Mouse (Mus musculus) thymus, postnatal 10 days (tissue): Measurements from ENCODE around the gene Tut1.
A peak's percentile ranks its signal among the peaks of the same experiment; 100 is the strongest.
"Not testable (repeated sequence)": the region's sequence is repeated elsewhere in the genome, so short reads cannot be mapped to it uniquely, and the experiment has no call there.

Source experiments
- DNase-seq, 2 experiments: peaks; one replicate each; pipeline ENCODE4 v3.0.0; 2021; ENCODE audit warnings: low spot score in 2 of 2

Gene Tut1

GRCm38 (mm10) chr19:8942276-8942964 is 11.2 kb upstream of the Tut1 start:
- peak in 1 of 2 experiments; percentile 33 for DNase-seq

DNA sequence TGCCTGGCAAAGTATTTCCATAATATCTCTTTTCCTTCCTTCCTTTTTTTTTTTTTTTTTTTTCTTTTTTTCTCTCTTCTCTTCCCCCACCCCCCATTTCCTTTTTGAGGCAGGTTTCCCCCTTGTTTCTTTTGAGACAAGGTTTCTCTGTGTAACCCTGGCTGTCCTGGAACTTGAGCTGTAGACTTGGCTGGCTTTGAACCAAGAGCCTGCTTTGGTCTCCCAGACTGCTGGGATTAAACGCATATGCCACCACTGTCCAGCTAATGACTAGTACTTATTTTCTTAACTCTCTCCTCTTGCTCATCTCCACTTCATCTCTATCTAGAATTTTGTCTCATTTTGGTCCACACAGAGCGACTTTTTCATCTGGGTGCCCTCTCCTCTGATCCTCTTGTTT is 10.6 kb upstream of the Tut1 start:
- no peak for DNase-seq

GRCm38 (mm10) chr19:8944062-8944461 is 9.6 kb upstream of the Tut1 start:
- DNase-seq, result no peak

- peak in 1 of 2 experiments; percentile 58 for DNase-seq
Measured at GRCm38 (mm10) chr19:8944750-8945149, 8.9 kb upstream of the Tut1 start.

GRCm38 (mm10) chr19:8945251-8945650 is 8.4 kb upstream of the Tut1 start:
- no peak for DNase-seq

DNA sequence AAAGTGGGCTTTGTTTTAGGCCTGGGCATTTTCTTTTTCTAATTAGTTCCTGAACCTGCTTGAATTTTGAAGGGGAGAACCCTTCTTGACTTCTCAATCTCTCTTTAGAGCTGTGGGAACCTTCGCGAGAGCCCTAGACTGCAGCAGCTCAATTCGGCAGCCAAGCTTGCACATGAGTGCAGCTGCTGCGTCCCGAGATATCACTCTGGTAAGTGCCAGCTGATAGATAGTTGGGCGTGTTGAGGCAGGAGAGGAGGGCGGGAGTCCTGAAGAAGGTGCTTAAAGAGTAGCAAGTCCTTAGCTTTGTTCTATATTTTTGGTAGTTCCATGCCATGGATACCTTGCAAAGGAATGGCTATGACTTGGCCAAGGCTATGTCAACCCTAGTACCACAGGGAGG is 6.7 kb upstream of the Tut1 start:
- DNase-seq, result no peak

DNA sequence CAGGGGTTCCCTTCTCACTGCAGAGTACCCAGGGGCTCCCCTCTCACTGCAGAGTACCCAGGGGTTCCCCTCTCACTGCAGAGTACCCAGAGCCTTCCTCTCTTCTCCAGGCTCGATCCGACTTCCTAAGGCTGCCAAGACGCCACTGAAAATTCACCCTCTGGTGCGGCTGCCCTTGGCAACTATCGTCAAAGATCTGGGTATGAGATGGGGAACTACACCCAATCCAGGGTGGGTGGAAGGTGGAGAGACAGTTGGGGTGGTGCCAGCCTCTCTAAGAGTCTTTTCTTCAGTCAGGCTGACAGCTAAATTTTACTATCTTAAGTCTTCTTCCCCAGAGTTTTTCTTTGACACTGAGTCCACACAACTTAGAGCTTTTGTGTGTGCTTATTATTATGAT is 3.5 kb upstream of the Tut1 start:
- no peak for DNase-seq

GRCm38 (mm10) chr19:8952241-8952640 is 1.4 kb upstream of the Tut1 start:
- DNase-seq, result no peak

- DNase-seq, result no peak
Measured at GRCm38 (mm10) chr19:8954171-8954570, 524 bp downstream of the Tut1 start.

DNA sequence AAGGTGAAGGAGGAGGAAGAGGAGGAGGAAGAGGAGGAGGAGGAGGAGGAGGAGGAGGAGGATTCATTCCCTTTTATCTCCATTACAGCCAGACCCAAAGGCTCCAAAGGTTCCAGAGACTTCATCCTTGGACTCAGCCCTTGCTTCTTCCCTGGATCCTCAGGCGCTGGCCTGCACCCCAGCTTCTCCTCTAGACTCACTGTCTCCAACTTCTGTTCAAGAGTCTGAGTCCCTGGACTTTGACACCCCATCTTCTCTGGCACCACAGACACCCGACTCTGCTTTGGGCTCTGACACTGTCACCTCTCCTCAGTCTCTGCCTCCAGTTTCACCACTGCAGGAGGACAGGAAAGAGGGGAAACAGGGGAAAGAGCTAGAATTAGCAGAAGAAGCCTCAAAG is 8.6 kb downstream of the Tut1 start:
- no peak for DNase-seq

- DNase-seq, result no peak
Measured at GRCm38 (mm10) chr19:8965075-8965474, 11.4 kb downstream of the Tut1 start.

- DNase-seq, result peak in 1 of 2 experiments; percentile 12
Measured at GRCm38 (mm10) chr19:8965771-8966170, 12.1 kb downstream of the Tut1 start.

DNA sequence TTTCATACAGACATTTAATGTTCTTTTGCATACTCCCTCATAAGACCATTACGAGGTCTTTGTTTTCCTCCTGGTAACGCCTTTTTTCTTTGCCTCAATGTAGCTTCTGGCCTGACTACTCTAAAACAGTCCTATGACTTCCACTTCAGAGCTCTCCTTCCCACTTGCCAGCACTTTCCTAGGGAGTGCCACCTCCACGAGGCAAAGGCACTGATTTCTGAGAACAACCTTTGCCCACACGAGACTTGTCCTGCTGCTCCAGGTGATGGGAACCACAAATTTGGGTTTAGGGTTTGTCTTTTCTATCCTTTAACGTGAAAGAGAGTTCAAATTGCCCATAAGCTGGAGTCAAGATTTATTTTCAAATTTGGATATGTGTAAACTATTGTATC is 12.5 kb downstream of the Tut1 start:
- DNase-seq, result no peak

DNA sequence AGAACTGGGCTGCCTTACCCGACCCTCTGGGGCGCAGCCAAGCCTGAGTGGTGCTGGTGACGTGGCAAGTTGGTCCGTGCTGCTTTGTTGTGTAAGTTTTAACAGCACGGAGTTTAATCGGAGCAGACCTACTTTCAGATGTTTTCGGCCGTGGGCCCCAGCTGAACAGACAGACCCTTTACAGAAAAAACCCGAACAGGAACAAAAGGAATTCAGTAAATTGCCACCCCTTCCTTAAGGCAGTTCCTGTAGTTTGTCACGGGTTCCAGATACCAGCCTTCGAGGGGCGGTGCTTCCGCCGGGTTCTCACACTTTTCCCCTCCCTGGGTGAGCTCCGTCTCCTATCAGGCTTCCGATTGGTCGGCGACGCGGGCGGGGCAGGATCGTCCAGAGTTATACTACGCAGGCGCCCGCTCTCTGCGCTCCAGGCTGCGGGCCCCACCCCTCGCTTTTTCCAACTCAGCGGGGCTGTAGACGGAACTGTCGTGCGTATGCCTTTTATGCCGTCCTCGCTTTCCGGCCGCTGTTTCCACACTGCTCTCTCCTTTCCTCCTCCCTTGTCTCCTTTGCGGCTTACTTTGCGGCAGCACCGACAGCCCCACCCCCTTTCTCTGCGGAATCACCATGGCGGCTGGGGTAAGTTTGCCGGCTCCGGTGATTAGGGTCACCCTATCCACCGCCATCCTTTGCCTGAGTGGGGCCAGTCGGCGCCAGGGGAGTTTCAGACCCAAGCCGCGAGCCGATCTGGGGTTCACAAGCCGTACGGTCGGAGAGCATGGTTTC is 13.1 kb downstream of the Tut1 start, which contains the start of gene Eef1g:
Gene Eef1g (plus strand): TSS at position 452 of the 783 bp plus-strand sequence.
- DNase-seq, result peak; percentile 97 to 99

GRCm38 (mm10) chr19:8967373-8967743 is 13.7 kb downstream of the Tut1 start:
- DNase-seq, result peak in 1 of 2 experiments; percentile 10

DNA sequence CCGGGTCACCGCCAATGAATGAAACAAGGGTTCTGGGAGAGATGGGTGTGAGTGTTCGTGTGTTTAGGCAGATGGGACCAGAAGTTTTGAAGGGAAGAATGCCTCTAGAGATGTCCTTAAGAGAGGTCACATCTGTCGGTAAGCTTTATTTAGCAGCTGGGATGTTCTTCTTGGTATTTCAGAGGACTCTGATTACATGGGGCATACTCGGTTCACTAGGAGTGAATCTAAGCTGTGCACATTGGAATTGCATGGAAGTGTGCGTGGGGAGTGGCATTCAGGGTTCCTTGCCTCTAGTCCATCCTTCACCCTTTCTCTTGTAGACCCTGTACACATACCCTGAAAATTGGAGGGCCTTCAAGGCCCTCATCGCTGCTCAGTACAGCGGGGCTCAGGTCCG is 14.2 kb downstream of the Tut1 start:
- DNase-seq, result no peak

- DNase-seq, result not testable (repeated sequence)
Measured at GRCm38 (mm10) chr19:8972491-8972890, 18.8 kb downstream of the Tut1 start.

DNA sequence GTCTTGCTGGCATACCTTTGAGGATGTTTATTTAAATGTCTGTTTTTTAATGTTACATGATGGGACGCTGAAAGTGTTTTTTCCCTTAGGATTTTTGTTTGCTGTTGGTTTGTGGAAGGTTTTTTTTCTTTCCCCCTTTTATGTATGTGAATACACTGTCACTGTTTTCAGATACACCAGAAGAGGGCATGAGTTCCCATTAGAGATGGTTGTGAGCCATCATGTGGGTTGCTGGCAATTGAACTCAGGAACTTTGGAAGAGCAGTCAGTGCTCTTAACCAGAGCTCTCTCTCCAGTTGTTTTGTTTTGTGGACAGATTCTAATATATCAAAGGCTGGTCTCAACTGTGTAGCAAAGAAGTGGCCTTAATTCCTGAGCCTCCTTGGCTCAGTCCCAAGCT is 21.0 kb downstream of the Tut1 start:
- DNase-seq, result no peak

DNA sequence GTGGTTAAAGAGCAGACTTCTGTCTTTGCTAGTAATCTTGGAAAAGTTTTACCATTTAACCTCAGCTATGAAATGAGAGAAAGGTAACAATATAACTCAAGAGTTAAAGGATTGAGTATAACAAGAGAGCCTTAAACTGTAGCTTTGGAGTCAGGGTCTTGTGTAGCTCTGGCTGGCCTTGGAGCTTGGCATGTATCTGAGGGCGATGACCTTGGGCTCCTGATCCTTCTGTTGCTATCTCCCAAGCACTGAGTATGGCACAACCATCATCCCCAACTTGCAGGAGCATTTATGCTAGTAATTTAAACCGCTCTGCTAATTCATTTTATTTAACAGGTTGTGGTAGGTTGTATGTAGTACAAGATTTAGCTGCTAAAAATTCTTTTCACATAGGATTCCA is 21.8 kb downstream of the Tut1 start:
- DNase-seq, result no peak

GRCm38 (mm10) chr19:8976535-8976934 is 22.9 kb downstream of the Tut1 start:
- DNase-seq, result no peak

DNA sequence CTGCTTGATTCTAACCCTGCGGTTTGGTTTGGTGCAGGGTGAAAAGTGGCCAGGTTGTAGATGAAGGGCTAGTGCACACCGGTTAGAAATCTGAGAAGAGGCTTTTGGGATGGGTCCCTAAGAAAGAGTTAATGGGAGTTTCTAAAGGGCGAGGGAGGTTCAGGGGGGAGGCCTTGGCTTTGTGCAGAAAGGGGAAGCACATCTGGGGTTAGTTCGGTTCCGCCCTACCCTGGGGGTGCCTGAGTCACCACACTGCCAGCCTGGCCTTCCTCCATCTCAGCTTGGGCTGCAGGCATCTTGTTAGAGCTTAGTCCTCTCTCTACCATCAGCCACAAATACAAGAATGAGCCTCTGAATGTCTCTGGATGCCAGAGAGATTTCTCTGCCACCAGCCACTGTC is 27.1 kb downstream of the Tut1 start:
- no peak for DNase-seq

- no peak for DNase-seq
Measured at GRCm38 (mm10) chr19:8981450-8982168, 28.0 kb downstream of the Tut1 start.
